Mouse (Mus musculus) MEL (cell line): ENCODE measurements at regions not wholly inside any gene's neighbourhood (a gene's known extent, or its start where the extent isn't known, plus 50 kb on each side); places are given as distances from the start of the nearest gene placed in this dataset.

Experiments
- DNase-seq: peaks from one replicate; pipeline ENCODE4 v3.0.0; 2011; ENCODE audit warnings: low read depth, low spot score
- H3K27ac ChIP-seq: 2 replicates; pipeline ENCODE4 v1.5.1; 2012; ENCODE audit warnings: low read depth, mild to moderate bottlenecking, control low read depth, low read length, moderate library complexity; ENCODE audit not compliant: control insufficient read depth
- H3K27me3 ChIP-seq, 2 experiments: fragments of 150-350 bp in 1 of 2; sonication (generic) in 1 of 2; 2 replicates each; pipeline ENCODE4 v1.6.1; 2012; ENCODE audit warnings: low read length in 2 of 2, mild to moderate bottlenecking in 2 of 2, improper control_type of control experiment in 1 of 2, moderate library complexity in 1 of 2; ENCODE audit not compliant: insufficient read depth in 2 of 2, control insufficient read depth in 1 of 2
- H3K36me3 ChIP-seq, 2 experiments: 2 replicates each; pipeline ENCODE4 v1.6.1; 2012 to 2014; ENCODE audit warnings: low read length in 2 of 2, improper control_type of control experiment in 1 of 2, inconsistent platforms in 1 of 2, mild to moderate bottlenecking in 1 of 2; ENCODE audit not compliant: insufficient read depth in 2 of 2, control insufficient read depth in 1 of 2
- H3K4me1 ChIP-seq, 2 experiments: fragments of 150-350 bp in 1 of 2; sonication (generic) in 1 of 2; 2 replicates each; pipeline ENCODE4 v1.6.1; 2012; ENCODE audit warnings: low read length in 2 of 2, improper control_type of control experiment in 1 of 2, mild to moderate bottlenecking in 1 of 2; ENCODE audit not compliant: insufficient read depth in 2 of 2, control insufficient read depth in 1 of 2
- H3K4me3 ChIP-seq, 2 experiments: fragments of 150-350 bp in 1 of 2; sonication (generic) in 1 of 2; 2 replicates each; pipeline ENCODE4 v1.5.1; 2012; ENCODE audit warnings: low read depth in 2 of 2, low read length in 2 of 2, mild to moderate bottlenecking in 2 of 2, moderate library complexity in 2 of 2, control low read depth in 1 of 2, improper control_type of control experiment in 1 of 2; ENCODE audit not compliant: control insufficient read depth in 1 of 2, insufficient read depth in 1 of 2
- H3K79me2 ChIP-seq: 2 replicates; pipeline ENCODE4 v1.6.1; 2012; ENCODE audit warnings: mild to moderate bottlenecking, low read length, moderate library complexity; ENCODE audit not compliant: control insufficient read depth, poor library complexity, insufficient read depth
- H3K9ac ChIP-seq: 2 replicates; pipeline ENCODE4 v1.6.1; 2012; ENCODE audit warnings: low read depth, mild to moderate bottlenecking, control low read depth, low read length, moderate library complexity; ENCODE audit not compliant: control insufficient read depth, poor library complexity, severe bottlenecking
- H3K9me3 ChIP-seq: fragments of 150-350 bp; sonication (generic); replicated peaks from 2 replicates; pipeline ENCODE4 v1.6.1; 2012; ENCODE audit warnings: mild to moderate bottlenecking, low read length, improper control_type of control experiment, moderate library complexity; ENCODE audit not compliant: insufficient read depth
- CHD1 ChIP-seq: IDR thresholded peaks from 2 replicates; pipeline ENCODE4 v1.6.1; 2012; ENCODE audit warnings: low read depth, mild to moderate bottlenecking, inconsistent platforms, low read length, improper control_type of control experiment
- ELF1 ChIP-seq: IDR thresholded peaks from 2 replicates; pipeline ENCODE4 v1.6.1; 2014; ENCODE audit warnings: low read depth, mild to moderate bottlenecking, inconsistent platforms, low read length, improper control_type of control experiment, moderate library complexity
- GABPA ChIP-seq: IDR thresholded peaks from 2 replicates; pipeline ENCODE4 v1.6.1; 2012; ENCODE audit warnings: low read depth, mild to moderate bottlenecking, inconsistent platforms, low read length, improper control_type of control experiment, moderate library complexity
- GATA1 ChIP-seq: IDR thresholded peaks from 2 replicates; pipeline ENCODE4 v1.6.1; 2011; ENCODE audit warnings: low read depth, low read length, improper control_type of control experiment
- KAT2A ChIP-seq: conservative IDR thresholded peaks from 2 replicates; pipeline ENCODE4 v1.6.1; 2012; ENCODE audit warnings: low read depth, low read length, improper control_type of control experiment, inconsistent platforms
- MAFK ChIP-seq: IDR thresholded peaks from 2 replicates; pipeline ENCODE4 v1.6.1; 2011; ENCODE audit warnings: low read depth, mild to moderate bottlenecking, low read length, improper control_type of control experiment, borderline replicate concordance
- MAX ChIP-seq: IDR thresholded peaks from 2 replicates; pipeline ENCODE4 v1.6.1; 2011; ENCODE audit warnings: low read length, improper control_type of control experiment
- MEF2A ChIP-seq: IDR thresholded peaks from 2 replicates; pipeline ENCODE4 v1.6.1; 2014; ENCODE audit warnings: low read depth, mild to moderate bottlenecking, inconsistent platforms, low read length, improper control_type of control experiment; ENCODE audit not compliant: poor library complexity, insufficient replicate concordance, severe bottlenecking; ENCODE audit errors: extremely low read depth
- MXI1 ChIP-seq: IDR thresholded peaks from 2 replicates; pipeline ENCODE4 v1.6.1; 2011; ENCODE audit warnings: mild to moderate bottlenecking, low read depth, low read length, improper control_type of control experiment
- MYB ChIP-seq: IDR thresholded peaks from 2 replicates; pipeline ENCODE4 v1.6.1; 2011; ENCODE audit warnings: mild to moderate bottlenecking, low read depth, low read length, improper control_type of control experiment
- NELFE ChIP-seq: IDR thresholded peaks from 2 replicates; pipeline ENCODE4 v1.6.1; 2011; ENCODE audit warnings: low read depth, low read length, improper control_type of control experiment
- NRF1 ChIP-seq: IDR thresholded peaks from 2 replicates; pipeline ENCODE4 v1.6.1; 2014; ENCODE audit warnings: low read depth, mild to moderate bottlenecking, inconsistent platforms, low read length, improper control_type of control experiment, moderate library complexity; ENCODE audit not compliant: poor library complexity, insufficient read depth, severe bottlenecking
- RAD21 ChIP-seq: IDR thresholded peaks from 2 replicates; pipeline ENCODE4 v1.6.1; 2011; ENCODE audit warnings: mild to moderate bottlenecking, low read depth, low read length, improper control_type of control experiment
- TAL1 ChIP-seq: IDR thresholded peaks from 2 replicates; pipeline ENCODE4 v1.6.1; 2012; ENCODE audit warnings: mild to moderate bottlenecking, inconsistent platforms, low read length, moderate library complexity, mixed read lengths
- TBP ChIP-seq: IDR thresholded peaks from 2 replicates; pipeline ENCODE4 v1.8.0; 2011; ENCODE audit warnings: low read depth, low read length, improper control_type of control experiment
- TCF12 ChIP-seq: IDR thresholded peaks from 2 replicates; pipeline ENCODE4 v1.6.1; 2014; ENCODE audit warnings: low read depth, mild to moderate bottlenecking, inconsistent platforms, low read length, improper control_type of control experiment, moderate library complexity
- UBTF ChIP-seq: IDR thresholded peaks from 2 replicates; pipeline ENCODE4 v1.6.1; 2012; ENCODE audit warnings: low read depth, mild to moderate bottlenecking, inconsistent platforms, low read length, improper control_type of control experiment, moderate library complexity, borderline replicate concordance; ENCODE audit not compliant: insufficient read depth
- USF1 ChIP-seq: IDR thresholded peaks from 2 replicates; pipeline ENCODE4 v1.6.1; 2014; ENCODE audit warnings: low read depth, mild to moderate bottlenecking, inconsistent platforms, low read length, improper control_type of control experiment, moderate library complexity
- ZC3H11A ChIP-seq: IDR thresholded peaks from 2 replicates; pipeline ENCODE4 v1.6.1; 2012; ENCODE audit warnings: low read depth, mild to moderate bottlenecking, inconsistent platforms, low read length, improper control_type of control experiment
- ZKSCAN1 ChIP-seq: IDR thresholded peaks from 2 replicates; pipeline ENCODE4 v1.6.1; 2012; ENCODE audit warnings: low read depth, mild to moderate bottlenecking, inconsistent platforms, low read length, improper control_type of control experiment, moderate library complexity
- ZNF384 ChIP-seq: IDR thresholded peaks from 2 replicates; pipeline ENCODE4 v1.6.1; 2012; ENCODE audit warnings: low read depth, mild to moderate bottlenecking, inconsistent platforms, low read length, improper control_type of control experiment

- no peak overlapping the region for H3K9ac ChIP-seq
- TF ChIP-seq MXI1 (no peak), NELFE (no peak), ZKSCAN1 (no peak), USF1 (no peak), TAL1 (no peak), RAD21 (no peak), CHD1 (no peak), TBP (no peak), GATA1 (no peak), MYB (no peak), ELF1 (no peak), MAFK (no peak), GABPA (no peak), ZC3H11A (no peak), MAX (no peak), ZNF384 (no peak), KAT2A (no peak)
- TF ChIP-seq, all 39 proteins: peak for 0
- Histone ChIP-seq H3K27ac (no peak overlapping the region), H3K36me3 (no peaks in the 10 kb centered on the region), H3K4me3 (no peak overlapping the region), H3K27me3 (no peaks in the 10 kb centered on the region), H3K9me3 (no peaks in the 10 kb centered on the region), H3K4me1 (no peaks in the 10 kb centered on the region), H3K79me2 (no peaks in the 10 kb centered on the region)
- DNase-seq = no peak
Measured at GRCm38 (mm10) chr2:101476862-101477261, 147.7 kb upstream of the Rag2 start.

GRCm38 (mm10) chr2:101490207-101490606 lies 134.3 kb upstream of the Rag2 start:
- Histone ChIP-seq H3K27ac (no peak overlapping the region), H3K27me3 (no peaks in the 10 kb centered on the region), H3K36me3 (no peaks in the 10 kb centered on the region), H3K9me3 (no peaks in the 10 kb centered on the region), H3K4me3 (no peak overlapping the region), H3K4me1 (no peaks in the 10 kb centered on the region), H3K79me2 (no peaks in the 10 kb centered on the region), H3K9ac (no peak overlapping the region)
- TF ChIP-seq UBTF = no peak
- no peak for TF ChIP-seq NRF1
- TF ChIP-seq TBP = no peak
- no peak for TF ChIP-seq TCF12
- TF ChIP-seq MEF2A = no peak
- DNase-seq = no peak
